Mouse (Mus musculus): ENCODE data around the gene Cbx7.

GRCm38 (mm10) chr15:79943584-79943983 is 27.3 kb downstream of the Cbx7 start:
- TF ChIP-seq POLR2A (IDR thresholded peaks at IDR 0.05; ENCODE audit: control insufficient read depth in 1 of 2, insufficient read depth in 1 of 2, low read depth in 1 of 2, low read length in 2 of 2, poor library complexity in 1 of 2) (no peak), JUND (IDR thresholded peaks at IDR 0.05; ENCODE audit: low read depth, low read length) (no peak), MYC (IDR thresholded peaks at IDR 0.05; ENCODE audit: low read depth, low read length) (no peak)

Measured in MEL (cell line).